Mouse (Mus musculus) forebrain, postnatal 0 days (tissue): Measurements from ENCODE around the gene Bbs2. TPM values are rescaled to one million over a fixed set of nuclear protein-coding genes. Genes with fewer than 3 reads are reported as not detected.

Experiments
- ATAC-seq: fragments of 200-750 bp; cut with Nextera tagmentation; 2 replicates; pipeline ENCODE4 v1.8.0; 2017; ENCODE audit warnings: mild to moderate bottlenecking, moderate library complexity
- DNase-seq: peaks from one replicate; pipeline ENCODE4 v3.0.0-alpha.2; 2015
- H3K27ac ChIP-seq: fragments of 300-500 bp; sonication (generic); 2 replicates; pipeline ENCODE4 v1.5.1; 2014; ENCODE audit warnings: low read depth, mild to moderate bottlenecking, antibody characterized with exemption, low read length, moderate library complexity, mixed read lengths
- H3K27me3 ChIP-seq: fragments of 300-500 bp; sonication (generic); 2 replicates; pipeline ENCODE4 v1.6.1; 2014; ENCODE audit warnings: mild to moderate bottlenecking, low read length, mixed read lengths; ENCODE audit not compliant: insufficient read depth
- H3K36me3 ChIP-seq: fragments of 300-500 bp; sonication (generic); 2 replicates; pipeline ENCODE4 v1.6.1; 2014; ENCODE audit warnings: mild to moderate bottlenecking, moderate library complexity; ENCODE audit not compliant: insufficient read depth
- H3K4me1 ChIP-seq: fragments of 300-500 bp; sonication (generic); 2 replicates; pipeline ENCODE4 v1.6.1; 2014; ENCODE audit warnings: antibody characterized with exemption; ENCODE audit not compliant: insufficient read depth
- H3K4me2 ChIP-seq: fragments of 300-500 bp; sonication (generic); 2 replicates; pipeline ENCODE4 v1.6.1; 2014; ENCODE audit warnings: low read depth, mild to moderate bottlenecking, moderate library complexity
- H3K4me3 ChIP-seq: fragments of 300-500 bp; sonication (generic); 2 replicates; pipeline ENCODE4 v1.5.1; 2014; ENCODE audit warnings: low read depth, low read length, mixed read lengths
- H3K9ac ChIP-seq: fragments of 300-500 bp; sonication (generic); 2 replicates; pipeline ENCODE4 v1.6.1; 2014; ENCODE audit warnings: mild to moderate bottlenecking
- H3K9me3 ChIP-seq: fragments of 300-500 bp; sonication (generic); 2 replicates; pipeline ENCODE4 v1.6.1; 2016; ENCODE audit warnings: low read length
- CTCF ChIP-seq: sonication (generic); IDR thresholded peaks from 2 replicates; pipeline ENCODE4 v1.5.1; 2016; ENCODE audit warnings: antibody characterized with exemption, control low read depth, low read depth
- WGBS: fragments of 180-500 bp; shearing (Covaris S2); extraction: QIAGEN DNeasy Blood & Tissue Kit; methylation state at CpG from one replicate; pipeline ENCODE4 v1.1.7; 2014; 5-methylcytosine and 5-hydroxymethylcytosine counted together
- polyA plus RNA-seq: library from polyadenylated mRNA; unstranded; fragments of >200 nt; fragmentation: Nextera tagmentation; extraction: Ambion mirVana; gene quantifications from 2 replicates; pipeline ENCODE4 v1.2.1, GENCODE M21; 2015
- total RNA-seq: library from RNA; depleted of rRNA; stranded (reverse); fragments of >200 nt; gene quantifications from 2 replicates; pipeline ENCODE4 v1.2.3, GENCODE M21; 2014

Bbs2 gene
- total and polyA plus RNA-seq, 2 experiments from 2014 or later, result 14.9 to 22.6 TPM

- no peak overlapping the region for H3K4me3 ChIP-seq
- WGBS, result 82% methylated on average over 5 of the region's 5 CpGs
- DNase-seq (no peak), ATAC-seq (no peak)
- H3K27me3 ChIP-seq, result no peaks in the 10 kb centered on the region
- no peaks in the 10 kb centered on the region for H3K36me3 ChIP-seq
- no peak overlapping the region for H3K4me2 ChIP-seq
- H3K4me1 ChIP-seq, result 0 out of 2 replicates have a peak, but pooled peaks cover 2% of the 10 kb centered on the region
- no peak overlapping the region for H3K27ac ChIP-seq
- TF ChIP-seq CTCF, result no peak
- H3K9ac ChIP-seq, result no peak overlapping the region
- H3K9me3 ChIP-seq, result no peaks in the 10 kb centered on the region
Observed at GRCm38 (mm10) chr8:94132096-94132495, 33.4 kb upstream of the Bbs2 start.

- Histone ChIP-seq H3K36me3 (no peaks in the 10 kb centered on the region), H3K27ac (no peak overlapping the region), H3K27me3 (no peaks in the 10 kb centered on the region), H3K4me1 (0 out of 2 replicates have a peak, but pooled peaks cover 2% of the 10 kb centered on the region), H3K4me2 (no peak overlapping the region), H3K9me3 (no peaks in the 10 kb centered on the region), H3K9ac (no peak overlapping the region), H3K4me3 (no peak overlapping the region)
- no peak for TF ChIP-seq CTCF
- 61% methylated on average over 4 of the region's 4 CpGs for WGBS
- ATAC-seq (no peak), DNase-seq (no peak)
Observed at GRCm38 (mm10) chr8:94130126-94130525, 31.4 kb upstream of the Bbs2 start.

- Histone ChIP-seq H3K9ac (no peak overlapping the region), H3K4me1 (0 out of 2 replicates have a peak, but pooled peaks cover 2% of the 10 kb centered on the region), H3K9me3 (no peaks in the 10 kb centered on the region), H3K36me3 (no peaks in the 10 kb centered on the region), H3K27ac (no peak overlapping the region), H3K4me3 (no peak overlapping the region), H3K27me3 (no peaks in the 10 kb centered on the region), H3K4me2 (no peak overlapping the region)
- ATAC-seq (peak; percentile 85), DNase-seq (peak; percentile 49)
- no peak for TF ChIP-seq CTCF
- WGBS, result 62% methylated on average over 6 of the region's 6 CpGs
Observed at GRCm38 (mm10) chr8:94129133-94129789, 30.5 kb upstream of the Bbs2 start.

DNA sequence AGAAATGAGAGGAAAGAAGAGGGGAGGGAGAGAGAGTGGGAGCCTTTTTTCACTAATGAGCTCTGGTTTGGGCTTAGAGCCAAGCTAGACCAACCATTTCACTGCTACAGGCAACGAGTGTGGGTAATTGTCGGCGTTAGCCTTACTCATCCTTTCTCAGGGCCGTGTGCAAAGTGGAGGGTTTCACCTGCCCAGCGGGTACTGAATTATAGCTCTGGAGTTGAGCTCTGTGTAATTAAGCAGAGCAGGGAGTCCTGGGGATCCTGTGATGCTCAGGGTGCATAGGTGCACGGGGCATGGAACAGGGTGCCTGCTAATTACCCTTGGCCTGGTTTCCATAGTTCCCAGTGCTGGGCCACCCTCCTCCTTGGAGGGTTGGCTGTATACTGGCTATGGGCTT lies 29.0 kb upstream of the Bbs2 start:
- no peak overlapping the region for H3K9ac ChIP-seq
- H3K36me3 ChIP-seq, result no peaks in the 10 kb centered on the region
- H3K27ac ChIP-seq, result no peak overlapping the region
- ATAC-seq (peak; percentile 34), DNase-seq (peak; percentile 57)
- H3K4me2 ChIP-seq, result no peak overlapping the region
- peaks cover 9% of the 10 kb centered on the region; the same call in 1 of the 2 replicates for H3K4me1 ChIP-seq
- H3K27me3 ChIP-seq, result no peaks in the 10 kb centered on the region
- H3K4me3 ChIP-seq, result no peak overlapping the region
- TF ChIP-seq CTCF, result no peak
- 20% methylated on average over 6 of the region's 6 CpGs for WGBS
- no peaks in the 10 kb centered on the region for H3K9me3 ChIP-seq

GRCm38 (mm10) chr8:94122711-94123468 lies 24.2 kb upstream of the Bbs2 start:
- WGBS, result 38% methylated on average over 8 of the region's 8 CpGs
- H3K4me2 ChIP-seq, result no peak overlapping the region
- no peaks in the 10 kb centered on the region for H3K9me3 ChIP-seq
- H3K4me1 ChIP-seq, result peaks cover 7% of the 10 kb centered on the region; the same call in 1 of the 2 replicates
- H3K27ac ChIP-seq, result 0 out of 2 replicates have a peak overlapping the region, but pooled peaks have one; percentile 5
- H3K36me3 ChIP-seq, result no peaks in the 10 kb centered on the region
- DNase-seq (no peak), ATAC-seq (no peak)
- no peak overlapping the region for H3K9ac ChIP-seq
- no peak overlapping the region for H3K4me3 ChIP-seq
- no peaks in the 10 kb centered on the region for H3K27me3 ChIP-seq
- TF ChIP-seq CTCF, result no peak

- H3K36me3 ChIP-seq, result no peaks in the 10 kb centered on the region
- no peak overlapping the region for H3K4me3 ChIP-seq
- WGBS, result 68% methylated on average over 9 of the region's 9 CpGs
- H3K27ac ChIP-seq, result peak overlapping the region; percentile 29; the same call in 1 of the 2 replicates
- no peak for TF ChIP-seq CTCF
- no peaks in the 10 kb centered on the region for H3K27me3 ChIP-seq
- no peak for DNase-seq
- H3K4me1 ChIP-seq, result peaks cover 7% of the 10 kb centered on the region; the same call in 1 of the 2 replicates
- H3K9me3 ChIP-seq, result no peaks in the 10 kb centered on the region
- no peak overlapping the region for H3K9ac ChIP-seq
- no peak for ATAC-seq
- H3K4me2 ChIP-seq, result no peak overlapping the region
Observed at GRCm38 (mm10) chr8:94121625-94122024, 22.9 kb upstream of the Bbs2 start.
